Mouse (Mus musculus): ENCODE measurements around the gene Dhtkd1. TPM values are rescaled to one million over a fixed set of nuclear protein-coding genes. Genes with fewer than 3 reads are reported as not detected.

Dhtkd1 gene
- polyA plus RNA-seq, 1 experiment from 2014 or later: 10.1 TPM

DNA sequence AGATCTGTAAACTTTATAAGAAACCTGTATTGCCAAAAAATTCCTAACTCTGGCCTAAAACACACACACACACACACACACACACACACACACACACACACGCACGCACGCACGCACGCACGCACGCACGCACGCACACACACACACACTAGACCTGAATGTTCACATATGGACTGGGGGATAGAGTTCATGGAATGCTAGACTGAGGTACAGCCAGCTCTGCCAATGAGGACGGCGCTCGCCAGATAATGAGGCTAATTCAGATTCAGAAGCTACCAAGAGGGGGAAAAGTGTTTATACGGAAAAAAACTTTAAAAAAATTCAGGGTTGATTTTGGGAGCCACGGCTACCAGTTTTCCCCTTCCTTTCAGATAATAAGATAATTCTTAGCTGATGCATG lies 2.7 kb downstream of the Dhtkd1 start:
- Histone ChIP-seq H3K9ac (replicated peaks; ENCODE audit: low read depth, low read length) (no peak overlapping the region), H3K36me3 (ENCODE audit: control insufficient read depth, insufficient read depth, low read length) (no peaks in the 10 kb centered on the region), H3K4me1 (ENCODE audit: control insufficient read depth, insufficient read depth, low read length) (no peaks in the 10 kb centered on the region), H3K9me3 (ENCODE audit: control insufficient read depth, low read length) (no peaks in the 10 kb centered on the region), H3K27me3 (ENCODE audit: control insufficient read depth, insufficient read depth, low read length) (no peaks in the 10 kb centered on the region), H3K27ac (ENCODE audit: low read depth, low read length) (no peak overlapping the region), H3K4me3 (ENCODE audit: low read depth, low read length) (no peak overlapping the region), H3K4me2 (ENCODE audit: low read depth, low read length) (no peak overlapping the region)
- WGBS: 95% methylated on average over 14 of the region's 14 CpGs
- no peak for ATAC-seq (ENCODE audit: low read depth)

DNA sequence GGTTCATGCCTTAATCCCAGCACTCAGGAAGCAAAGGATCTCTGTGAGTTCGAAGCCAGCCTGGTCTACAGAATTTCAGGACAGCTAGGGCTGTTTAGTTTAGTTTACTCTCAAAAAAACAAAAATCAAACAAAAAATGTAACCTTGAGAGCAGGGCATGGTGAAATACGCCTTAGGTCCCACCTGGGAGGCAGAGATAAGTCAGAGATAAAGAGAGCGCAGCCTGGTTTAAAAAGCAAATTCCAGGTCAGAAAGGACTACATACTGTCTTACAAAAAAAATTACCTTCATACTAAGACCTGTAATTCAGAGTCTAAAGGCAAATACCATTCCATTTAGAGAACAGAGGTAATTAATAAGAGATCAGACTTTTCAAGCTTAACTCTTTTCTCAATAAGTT lies 3.3 kb downstream of the Dhtkd1 start:
- H3K36me3 ChIP-seq (ENCODE audit: control insufficient read depth, insufficient read depth, low read length): no peaks in the 10 kb centered on the region
- no peaks in the 10 kb centered on the region for H3K9me3 ChIP-seq (ENCODE audit: control insufficient read depth, low read length)
- ATAC-seq (ENCODE audit: low read depth): no peak
- H3K4me1 ChIP-seq (ENCODE audit: control insufficient read depth, insufficient read depth, low read length): no peaks in the 10 kb centered on the region
- H3K27me3 ChIP-seq (ENCODE audit: control insufficient read depth, insufficient read depth, low read length): no peaks in the 10 kb centered on the region
- no peak overlapping the region for H3K4me3 ChIP-seq (ENCODE audit: low read depth, low read length)
- H3K4me2 ChIP-seq (ENCODE audit: low read depth, low read length): no peak overlapping the region
- no peak overlapping the region for H3K27ac ChIP-seq (ENCODE audit: low read depth, low read length)
- H3K9ac ChIP-seq (replicated peaks; ENCODE audit: low read depth, low read length): no peak overlapping the region
- 98% methylated on average over 3 of the region's 3 CpGs for WGBS

DNA sequence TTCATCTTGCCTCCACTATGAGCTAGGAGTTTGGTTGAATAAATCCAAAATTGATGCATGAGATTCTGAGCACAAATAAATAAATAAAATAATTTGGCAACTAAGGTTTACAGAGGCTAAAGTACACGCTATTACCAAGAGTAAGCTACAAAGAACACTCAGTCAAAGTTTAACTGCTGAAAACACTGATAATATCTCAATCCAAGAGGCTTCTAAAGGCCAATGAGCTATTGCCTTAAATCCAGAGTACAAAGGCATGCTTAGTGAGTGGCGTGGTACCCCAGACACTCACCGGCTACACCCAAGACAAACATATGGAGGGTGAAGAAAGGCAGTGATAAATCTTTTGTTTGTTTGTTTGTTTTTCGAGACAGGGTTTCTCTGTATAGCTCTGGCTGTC lies 6.0 kb downstream of the Dhtkd1 start:
- no peak for ATAC-seq (ENCODE audit: low read depth)
- H3K36me3 ChIP-seq (ENCODE audit: control insufficient read depth, insufficient read depth, low read length): no peaks in the 10 kb centered on the region
- WGBS: 81% methylated on average over 4 of the region's 4 CpGs

DNA sequence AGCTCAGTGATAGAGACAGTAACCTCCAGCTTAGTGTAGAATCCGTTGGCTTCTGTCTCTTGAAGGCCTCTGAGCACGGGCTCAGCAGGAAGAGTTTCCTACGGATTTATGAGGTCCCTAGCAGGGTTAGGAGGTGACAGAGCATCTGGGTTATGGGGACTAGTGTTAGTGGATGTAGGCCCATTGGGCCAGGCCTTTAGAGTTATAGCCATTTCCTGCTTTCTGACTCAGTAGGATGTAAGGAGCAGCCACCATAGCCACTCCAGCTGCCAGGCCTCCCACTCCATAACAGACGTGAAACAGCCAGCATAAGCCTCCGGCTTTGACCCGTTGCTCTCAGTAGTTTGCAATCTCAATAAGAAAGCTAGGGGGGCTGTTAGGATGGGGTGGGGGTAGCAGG lies 6.5 kb downstream of the Dhtkd1 start:
- Histone ChIP-seq H3K4me1 (ENCODE audit: control insufficient read depth, insufficient read depth, low read length) (no peaks in the 10 kb centered on the region), H3K4me3 (ENCODE audit: low read depth, low read length) (no peak overlapping the region), H3K9ac (replicated peaks; ENCODE audit: low read depth, low read length) (no peak overlapping the region), H3K36me3 (ENCODE audit: control insufficient read depth, insufficient read depth, low read length) (no peaks in the 10 kb centered on the region), H3K27me3 (ENCODE audit: control insufficient read depth, insufficient read depth, low read length) (no peaks in the 10 kb centered on the region), H3K4me2 (ENCODE audit: low read depth, low read length) (no peak overlapping the region), H3K27ac (ENCODE audit: low read depth, low read length) (no peak overlapping the region), H3K9me3 (ENCODE audit: control insufficient read depth, low read length) (no peaks in the 10 kb centered on the region)
- ATAC-seq (ENCODE audit: low read depth): no peak
- 64% methylated on average over 6 of the region's 6 CpGs for WGBS

More for the DNA sequence above, 6.0 kb downstream of the Dhtkd1 start:
- Histone ChIP-seq H3K4me3 (ENCODE audit: low read depth, low read length) (no peak overlapping the region), H3K27me3 (ENCODE audit: control insufficient read depth, insufficient read depth, low read length) (no peaks in the 10 kb centered on the region), H3K9ac (replicated peaks; ENCODE audit: low read depth, low read length) (no peak overlapping the region), H3K4me1 (ENCODE audit: control insufficient read depth, insufficient read depth, low read length) (no peaks in the 10 kb centered on the region), H3K9me3 (ENCODE audit: control insufficient read depth, low read length) (no peaks in the 10 kb centered on the region), H3K27ac (ENCODE audit: low read depth, low read length) (no peak overlapping the region), H3K4me2 (ENCODE audit: low read depth, low read length) (no peak overlapping the region)

DNA sequence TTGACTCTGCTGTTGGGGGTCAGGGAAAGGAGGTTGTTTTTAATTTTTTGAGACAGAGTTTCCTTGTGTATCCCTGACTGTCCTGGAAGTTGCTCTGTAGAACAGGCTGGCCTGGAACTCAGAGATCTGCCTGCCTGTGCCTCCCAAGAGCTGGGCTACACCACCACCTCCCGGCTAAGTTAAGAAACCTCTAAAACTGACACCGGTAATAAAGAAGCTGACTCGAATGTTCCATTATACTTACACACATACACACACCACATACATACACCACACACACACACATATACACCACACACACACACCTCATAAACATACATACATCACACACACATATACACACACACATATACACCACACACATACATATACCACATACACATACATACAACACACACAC lies 7.7 kb downstream of the Dhtkd1 start:
- Histone ChIP-seq H3K36me3 (ENCODE audit: control insufficient read depth, insufficient read depth, low read length) (no peaks in the 10 kb centered on the region), H3K27ac (ENCODE audit: low read depth, low read length) (no peak overlapping the region), H3K4me2 (ENCODE audit: low read depth, low read length) (no peak overlapping the region), H3K9me3 (ENCODE audit: control insufficient read depth, low read length) (no peaks in the 10 kb centered on the region), H3K4me3 (ENCODE audit: low read depth, low read length) (no peak overlapping the region), H3K9ac (replicated peaks; ENCODE audit: low read depth, low read length) (no peak overlapping the region), H3K4me1 (ENCODE audit: control insufficient read depth, insufficient read depth, low read length) (no peaks in the 10 kb centered on the region), H3K27me3 (ENCODE audit: control insufficient read depth, insufficient read depth, low read length) (no peaks in the 10 kb centered on the region)
- no peak for ATAC-seq (ENCODE audit: low read depth)
- WGBS: 90% methylated on average over 3 of the region's 3 CpGs

DNA sequence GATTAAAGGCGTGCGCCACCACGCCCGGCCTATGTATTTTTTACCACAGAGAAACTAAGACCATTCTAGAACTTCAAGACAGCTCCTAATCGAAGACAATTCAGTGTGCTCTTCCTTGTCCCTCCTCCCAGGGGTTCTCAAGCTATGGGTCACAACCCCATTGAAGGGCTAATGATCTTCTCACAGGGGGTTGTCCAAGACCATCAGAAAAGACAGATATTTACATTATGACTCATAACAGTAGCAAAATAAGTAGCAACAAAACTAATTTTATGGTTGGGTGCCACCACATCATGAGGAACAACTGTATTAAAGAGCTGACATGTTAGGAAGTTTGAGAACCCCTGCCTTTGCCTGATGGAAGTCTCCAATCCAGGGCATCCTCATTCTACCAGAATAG lies 10.7 kb downstream of the Dhtkd1 start:
- no peak overlapping the region for H3K27ac ChIP-seq (ENCODE audit: low read depth, low read length)
- H3K27me3 ChIP-seq (ENCODE audit: control insufficient read depth, insufficient read depth, low read length): no peaks in the 10 kb centered on the region
- no peaks in the 10 kb centered on the region for H3K36me3 ChIP-seq (ENCODE audit: control insufficient read depth, insufficient read depth, low read length)
- no peak overlapping the region for H3K4me3 ChIP-seq (ENCODE audit: low read depth, low read length)
- H3K9me3 ChIP-seq (ENCODE audit: control insufficient read depth, low read length): no peaks in the 10 kb centered on the region
- 93% methylated on average over 5 of the region's 5 CpGs for WGBS
- no peak overlapping the region for H3K4me2 ChIP-seq (ENCODE audit: low read depth, low read length)
- no peak overlapping the region for H3K9ac ChIP-seq (replicated peaks; ENCODE audit: low read depth, low read length)
- H3K4me1 ChIP-seq (ENCODE audit: control insufficient read depth, insufficient read depth, low read length): no peaks in the 10 kb centered on the region
- no peak for ATAC-seq (ENCODE audit: low read depth)

DNA sequence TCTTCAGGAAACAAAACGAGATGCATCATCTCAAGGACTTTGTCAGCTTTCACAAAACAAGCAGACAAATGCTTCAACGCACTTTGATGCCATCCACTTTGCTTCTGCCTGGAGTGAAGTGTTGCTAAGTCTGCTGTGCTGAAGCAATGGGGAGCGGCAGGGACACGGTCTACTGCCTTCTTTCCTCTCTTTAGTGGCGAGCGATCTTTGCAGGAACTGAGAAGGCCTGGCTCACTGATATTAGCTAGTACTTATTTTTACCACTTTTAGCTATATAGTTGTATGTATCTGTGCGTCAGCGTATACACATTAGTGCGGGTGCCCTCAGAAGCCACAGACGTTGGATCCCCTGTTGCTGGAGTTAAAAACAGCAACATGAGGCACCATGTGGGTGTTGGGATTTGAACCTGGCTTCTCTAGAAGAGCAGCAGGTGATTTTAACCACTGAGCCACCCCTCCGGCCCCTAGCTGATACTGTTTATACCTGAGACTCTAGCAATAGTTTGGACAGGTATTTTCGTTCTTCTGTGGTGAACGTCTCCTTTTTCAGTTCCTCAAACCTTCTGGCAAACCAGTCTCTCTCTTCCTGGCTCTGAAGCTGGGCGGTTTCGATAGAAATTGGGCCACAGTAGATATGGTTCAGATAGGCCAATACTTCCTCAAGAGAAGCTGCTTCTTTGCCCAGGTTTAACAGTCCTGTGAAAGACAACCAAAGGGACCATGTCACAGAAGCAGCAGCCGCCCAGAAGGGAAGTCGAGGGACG lies 12.1 kb downstream of the Dhtkd1 start:
- Histone ChIP-seq H3K9ac (replicated peaks; ENCODE audit: low read depth, low read length) (no peak overlapping the region), H3K36me3 (ENCODE audit: control insufficient read depth, insufficient read depth, low read length) (no peaks in the 10 kb centered on the region), H3K4me3 (ENCODE audit: low read depth, low read length) (no peak overlapping the region), H3K4me1 (ENCODE audit: control insufficient read depth, insufficient read depth, low read length) (no peaks in the 10 kb centered on the region), H3K27me3 (ENCODE audit: control insufficient read depth, insufficient read depth, low read length) (no peaks in the 10 kb centered on the region), H3K27ac (ENCODE audit: low read depth, low read length) (no peak overlapping the region), H3K9me3 (ENCODE audit: control insufficient read depth, low read length) (no peaks in the 10 kb centered on the region), H3K4me2 (ENCODE audit: low read depth, low read length) (no peak overlapping the region)
- ATAC-seq (ENCODE audit: low read depth): no peak
- 92% methylated on average over 18 of the region's 18 CpGs for WGBS

DNA sequence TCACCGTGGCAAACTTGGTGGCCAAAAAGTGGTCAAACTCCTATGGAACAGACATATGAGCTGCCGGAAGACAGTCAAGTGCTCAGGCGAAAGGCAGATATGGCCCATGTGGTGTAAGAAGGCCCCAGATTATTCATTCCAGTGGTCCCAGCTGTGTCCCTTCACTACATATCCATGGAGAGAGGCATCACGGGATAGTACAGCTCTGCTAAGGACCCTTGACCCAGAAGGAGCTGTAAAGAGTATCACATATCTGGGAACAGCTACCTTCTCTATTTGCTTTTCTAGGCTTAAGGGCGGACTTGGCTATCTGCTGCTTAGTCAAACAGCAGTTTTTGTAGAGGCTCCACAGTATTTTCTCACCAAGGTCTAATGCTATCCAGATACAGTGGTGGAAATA lies 12.8 kb downstream of the Dhtkd1 start:
- Histone ChIP-seq H3K4me3 (ENCODE audit: low read depth, low read length) (no peak overlapping the region), H3K9ac (replicated peaks; ENCODE audit: low read depth, low read length) (no peak overlapping the region), H3K9me3 (ENCODE audit: control insufficient read depth, low read length) (no peaks in the 10 kb centered on the region), H3K36me3 (ENCODE audit: control insufficient read depth, insufficient read depth, low read length) (no peaks in the 10 kb centered on the region), H3K4me1 (ENCODE audit: control insufficient read depth, insufficient read depth, low read length) (no peaks in the 10 kb centered on the region), H3K27me3 (ENCODE audit: control insufficient read depth, insufficient read depth, low read length) (no peaks in the 10 kb centered on the region), H3K4me2 (ENCODE audit: low read depth, low read length) (no peak overlapping the region), H3K27ac (ENCODE audit: low read depth, low read length) (no peak overlapping the region)
- no peak for ATAC-seq (ENCODE audit: low read depth)
- WGBS: 92% methylated on average over 5 of the region's 5 CpGs

DNA sequence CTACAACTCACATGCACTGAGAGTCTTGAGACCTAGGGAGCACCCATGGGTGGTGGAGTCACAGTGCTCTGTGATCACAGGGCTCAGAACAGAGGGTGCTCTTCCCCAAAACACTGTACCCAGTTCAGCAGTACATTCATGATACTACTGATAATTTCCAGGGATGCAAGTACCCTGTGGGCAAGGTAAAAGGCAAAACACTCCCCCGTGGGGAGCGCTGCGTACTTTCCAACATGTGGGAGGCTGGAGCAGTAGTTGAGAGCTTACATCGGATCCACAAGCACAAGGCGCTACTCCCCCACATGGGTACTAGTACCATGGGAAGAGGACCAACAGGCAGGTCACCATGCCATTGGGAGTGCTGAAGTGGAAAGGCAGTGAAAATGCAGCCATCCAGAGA lies 15.1 kb downstream of the Dhtkd1 start:
- Histone ChIP-seq H3K4me2 (ENCODE audit: low read depth, low read length) (no peak overlapping the region), H3K4me1 (ENCODE audit: control insufficient read depth, insufficient read depth, low read length) (no peaks in the 10 kb centered on the region), H3K27ac (ENCODE audit: low read depth, low read length) (no peak overlapping the region), H3K9me3 (ENCODE audit: control insufficient read depth, low read length) (no peaks in the 10 kb centered on the region), H3K27me3 (ENCODE audit: control insufficient read depth, insufficient read depth, low read length) (no peaks in the 10 kb centered on the region), H3K4me3 (ENCODE audit: low read depth, low read length) (no peak overlapping the region), H3K9ac (replicated peaks; ENCODE audit: low read depth, low read length) (no peak overlapping the region), H3K36me3 (ENCODE audit: control insufficient read depth, insufficient read depth, low read length) (no peaks in the 10 kb centered on the region)
- WGBS: 98% methylated on average over 5 of the region's 5 CpGs
- no peak for ATAC-seq (ENCODE audit: low read depth)
